Mouse (Mus musculus) forebrain, postnatal 0 days (tissue): ENCODE measurements around the gene Vipr1. TPM values are rescaled to one million over a fixed set of nuclear protein-coding genes. Genes with fewer than 3 reads are reported as not detected.

Source experiments
- ATAC-seq: fragments of 200-750 bp; cut with Nextera tagmentation; 2 replicates; pipeline ENCODE4 v1.8.0; 2017; ENCODE audit warnings: mild to moderate bottlenecking, moderate library complexity
- DNase-seq: peaks from one replicate; pipeline ENCODE4 v3.0.0-alpha.2; 2015
- H3K27ac ChIP-seq: fragments of 300-500 bp; sonication (generic); 2 replicates; pipeline ENCODE4 v1.5.1; 2014; ENCODE audit warnings: low read depth, mild to moderate bottlenecking, antibody characterized with exemption, low read length, moderate library complexity, mixed read lengths
- H3K27me3 ChIP-seq: fragments of 300-500 bp; sonication (generic); 2 replicates; pipeline ENCODE4 v1.6.1; 2014; ENCODE audit warnings: mild to moderate bottlenecking, low read length, mixed read lengths; ENCODE audit not compliant: insufficient read depth
- H3K36me3 ChIP-seq: fragments of 300-500 bp; sonication (generic); 2 replicates; pipeline ENCODE4 v1.6.1; 2014; ENCODE audit warnings: mild to moderate bottlenecking, moderate library complexity; ENCODE audit not compliant: insufficient read depth
- H3K4me1 ChIP-seq: fragments of 300-500 bp; sonication (generic); 2 replicates; pipeline ENCODE4 v1.6.1; 2014; ENCODE audit warnings: antibody characterized with exemption; ENCODE audit not compliant: insufficient read depth
- H3K4me2 ChIP-seq: fragments of 300-500 bp; sonication (generic); 2 replicates; pipeline ENCODE4 v1.6.1; 2014; ENCODE audit warnings: low read depth, mild to moderate bottlenecking, moderate library complexity
- H3K4me3 ChIP-seq: fragments of 300-500 bp; sonication (generic); 2 replicates; pipeline ENCODE4 v1.5.1; 2014; ENCODE audit warnings: low read depth, low read length, mixed read lengths
- H3K9ac ChIP-seq: fragments of 300-500 bp; sonication (generic); 2 replicates; pipeline ENCODE4 v1.6.1; 2014; ENCODE audit warnings: mild to moderate bottlenecking
- H3K9me3 ChIP-seq: fragments of 300-500 bp; sonication (generic); 2 replicates; pipeline ENCODE4 v1.6.1; 2016; ENCODE audit warnings: low read length
- CTCF ChIP-seq: sonication (generic); IDR thresholded peaks from 2 replicates; pipeline ENCODE4 v1.5.1; 2016; ENCODE audit warnings: antibody characterized with exemption, control low read depth, low read depth
- WGBS: fragments of 180-500 bp; shearing (Covaris S2); extraction: QIAGEN DNeasy Blood & Tissue Kit; methylation state at CpG from one replicate; pipeline ENCODE4 v1.1.7; 2014; 5-methylcytosine and 5-hydroxymethylcytosine counted together
- polyA plus RNA-seq: library from polyadenylated mRNA; unstranded; fragments of >200 nt; fragmentation: Nextera tagmentation; extraction: Ambion mirVana; gene quantifications from 2 replicates; pipeline ENCODE4 v1.2.1, GENCODE M21; 2015
- total RNA-seq: library from RNA; depleted of rRNA; stranded (reverse); fragments of >200 nt; gene quantifications from 2 replicates; pipeline ENCODE4 v1.2.3, GENCODE M21; 2014

Vipr1 gene
- total and polyA plus RNA-seq, 2 experiments from 2014 or later, result 0.34 to 0.48 TPM

GRCm38 (mm10) chr9:121644855-121645254 lies 2.3 kb downstream of the Vipr1 start:
- Histone ChIP-seq H3K27ac (no peak overlapping the region), H3K27me3 (peaks cover 14% of the 10 kb centered on the region), H3K9ac (no peak overlapping the region), H3K4me2 (no peak overlapping the region), H3K9me3 (no peaks in the 10 kb centered on the region), H3K36me3 (no peaks in the 10 kb centered on the region), H3K4me3 (no peak overlapping the region), H3K4me1 (peaks cover 5% of the 10 kb centered on the region)
- DNase-seq, result no peak
- no peak for TF ChIP-seq CTCF
- ATAC-seq, result no peak
- WGBS, result 86% methylated on average over 3 of the region's 3 CpGs

GRCm38 (mm10) chr9:121647026-121647425 lies 4.5 kb downstream of the Vipr1 start:
- 85% methylated on average over 7 of the region's 7 CpGs for WGBS
- H3K36me3 ChIP-seq, result no peaks in the 10 kb centered on the region

GRCm38 (mm10) chr9:121653668-121654067 lies 11.2 kb downstream of the Vipr1 start:
- DNase-seq, result no peak
- H3K4me1 ChIP-seq, result no peaks in the 10 kb centered on the region
- ATAC-seq, result no peak
- no peaks in the 10 kb centered on the region for H3K9me3 ChIP-seq
- no peak overlapping the region for H3K27ac ChIP-seq
- H3K4me3 ChIP-seq, result no peak overlapping the region
- H3K27me3 ChIP-seq, result no peaks in the 10 kb centered on the region
- 88% methylated on average over 10 of the region's 10 CpGs for WGBS
- H3K9ac ChIP-seq, result no peak overlapping the region
- no peak for TF ChIP-seq CTCF
- no peak overlapping the region for H3K4me2 ChIP-seq
- H3K36me3 ChIP-seq, result no peaks in the 10 kb centered on the region

More at GRCm38 (mm10) chr9:121647026-121647425, 4.5 kb downstream of the Vipr1 start:
- DNase-seq (no peak), ATAC-seq (no peak)
- TF ChIP-seq CTCF, result no peak
- H3K4me2 ChIP-seq, result no peak overlapping the region
- peaks cover 7% of the 10 kb centered on the region for H3K27me3 ChIP-seq
- H3K27ac ChIP-seq, result no peak overlapping the region
- H3K4me3 ChIP-seq, result no peak overlapping the region
- no peaks in the 10 kb centered on the region for H3K9me3 ChIP-seq
- no peak overlapping the region for H3K9ac ChIP-seq
- peaks cover 3% of the 10 kb centered on the region for H3K4me1 ChIP-seq

GRCm38 (mm10) chr9:121656322-121656721 lies 13.8 kb downstream of the Vipr1 start:
- ATAC-seq, result no peak
- no peak overlapping the region for H3K9ac ChIP-seq
- no peaks in the 10 kb centered on the region for H3K36me3 ChIP-seq
- no peaks in the 10 kb centered on the region for H3K27me3 ChIP-seq
- no peak overlapping the region for H3K4me2 ChIP-seq
- H3K27ac ChIP-seq, result no peak overlapping the region
- H3K4me1 ChIP-seq, result no peaks in the 10 kb centered on the region
- H3K9me3 ChIP-seq, result no peaks in the 10 kb centered on the region
- 90% methylated on average over 5 of the region's 5 CpGs for WGBS
- no peak overlapping the region for H3K4me3 ChIP-seq
- no peak for TF ChIP-seq CTCF
- no peak for DNase-seq

- H3K9me3 ChIP-seq, result no peaks in the 10 kb centered on the region
- no peaks in the 10 kb centered on the region for H3K36me3 ChIP-seq
- no peak overlapping the region for H3K4me3 ChIP-seq
- ATAC-seq (no peak), DNase-seq (no peak)
- no peak for TF ChIP-seq CTCF
- no peak overlapping the region for H3K9ac ChIP-seq
- H3K27me3 ChIP-seq, result no peaks in the 10 kb centered on the region
- no peak overlapping the region for H3K27ac ChIP-seq
- no peak overlapping the region for H3K4me2 ChIP-seq
- H3K4me1 ChIP-seq, result no peaks in the 10 kb centered on the region
- WGBS, result 54% methylated on average over 13 of the region's 13 CpGs
Observed at GRCm38 (mm10) chr9:121657143-121657542, 14.6 kb downstream of the Vipr1 start.

- H3K9me3 ChIP-seq, result no peaks in the 10 kb centered on the region
- H3K27me3 ChIP-seq, result no peaks in the 10 kb centered on the region
- ATAC-seq, result no peak
- H3K4me3 ChIP-seq, result no peak overlapping the region
- 82% methylated on average over 7 of the region's 7 CpGs for WGBS
- no peak overlapping the region for H3K4me2 ChIP-seq
- no peak for DNase-seq
- H3K27ac ChIP-seq, result no peak overlapping the region
- H3K9ac ChIP-seq, result no peak overlapping the region
- no peak for TF ChIP-seq CTCF
- H3K4me1 ChIP-seq, result no peaks in the 10 kb centered on the region
- H3K36me3 ChIP-seq, result no peaks in the 10 kb centered on the region
Observed at GRCm38 (mm10) chr9:121658248-121658647, 15.7 kb downstream of the Vipr1 start.

GRCm38 (mm10) chr9:121659791-121660190 lies 17.3 kb downstream of the Vipr1 start:
- no peak overlapping the region for H3K4me2 ChIP-seq
- no peak overlapping the region for H3K4me3 ChIP-seq
- no peak for DNase-seq
- ATAC-seq, result no peak
- H3K27me3 ChIP-seq, result no peaks in the 10 kb centered on the region
- 78% methylated on average over 7 of the region's 7 CpGs for WGBS
- no peak overlapping the region for H3K9ac ChIP-seq
- no peak for TF ChIP-seq CTCF
- no peaks in the 10 kb centered on the region for H3K9me3 ChIP-seq
- no peaks in the 10 kb centered on the region for H3K4me1 ChIP-seq
- no peak overlapping the region for H3K27ac ChIP-seq
- no peaks in the 10 kb centered on the region for H3K36me3 ChIP-seq

GRCm38 (mm10) chr9:121663467-121663866 lies 21.0 kb downstream of the Vipr1 start:
- Histone ChIP-seq H3K27ac (no peak overlapping the region), H3K4me1 (0 out of 2 replicates have a peak, but pooled peaks cover 5% of the 10 kb centered on the region), H3K9me3 (no peaks in the 10 kb centered on the region), H3K9ac (no peak overlapping the region), H3K27me3 (no peaks in the 10 kb centered on the region), H3K4me3 (no peak overlapping the region), H3K36me3 (no peaks in the 10 kb centered on the region), H3K4me2 (no peak overlapping the region)
- 70% methylated on average over 6 of the region's 6 CpGs for WGBS
- ATAC-seq, result no peak
- TF ChIP-seq CTCF, result no peak
- DNase-seq, result no peak
